Mouse (Mus musculus) urinary bladder, postnatal 36 days (tissue): ENCODE results near the gene 4930451I11Rik.

Experiments used
- DNase-seq, 2 experiments: peaks; one replicate each; pipeline ENCODE4 v3.0.0; 2022; ENCODE audit warnings: low spot score in 2 of 2, mixed read lengths in 1 of 2

Gene 4930451I11Rik

DNA sequence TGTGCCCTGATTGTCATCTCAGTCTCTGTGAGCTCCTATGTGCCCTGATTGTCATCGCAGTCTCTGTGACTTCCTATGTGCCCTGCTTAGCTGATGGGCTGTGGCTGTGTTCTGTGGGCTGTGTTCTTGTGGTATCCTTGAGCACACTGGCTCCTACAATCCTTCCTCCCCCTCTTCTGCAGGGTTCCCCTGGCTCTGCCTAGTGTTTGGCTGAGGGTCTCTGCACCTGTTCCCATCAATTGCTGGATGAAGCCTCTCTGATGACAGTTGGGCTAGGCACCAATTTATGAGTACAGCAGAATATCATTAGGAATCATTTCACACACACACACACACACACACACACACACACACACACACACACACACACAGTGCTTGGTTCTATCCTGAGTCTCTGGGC is 1.9 kb upstream of the 4930451I11Rik start:
- no peak for DNase-seq

GRCm38 (mm10) chr7:126832036-126832598 is 678 bp upstream of the 4930451I11Rik start:
- DNase-seq = peak; percentile 55 to 57

DNA sequence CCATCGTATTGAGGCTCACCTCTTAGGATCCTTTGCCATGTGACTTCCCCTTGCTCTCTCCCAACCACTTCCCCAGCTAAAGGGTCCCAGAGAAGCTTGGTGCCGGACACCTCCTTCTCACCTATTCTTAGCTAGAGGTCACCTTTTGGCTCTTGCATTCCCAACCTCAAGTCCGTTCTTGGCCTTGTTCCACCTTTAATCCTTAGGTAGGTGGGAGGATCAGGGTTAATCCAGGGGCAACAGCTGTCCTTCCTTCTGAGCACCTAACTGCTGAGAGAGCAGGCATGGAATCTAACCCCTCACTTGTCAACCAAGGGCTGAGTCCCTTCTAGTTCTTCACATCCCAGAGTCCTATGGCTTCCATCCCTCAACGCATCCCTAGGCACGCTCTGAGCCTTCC is 5.5 kb downstream of the 4930451I11Rik start:
- DNase-seq = no peak

DNA sequence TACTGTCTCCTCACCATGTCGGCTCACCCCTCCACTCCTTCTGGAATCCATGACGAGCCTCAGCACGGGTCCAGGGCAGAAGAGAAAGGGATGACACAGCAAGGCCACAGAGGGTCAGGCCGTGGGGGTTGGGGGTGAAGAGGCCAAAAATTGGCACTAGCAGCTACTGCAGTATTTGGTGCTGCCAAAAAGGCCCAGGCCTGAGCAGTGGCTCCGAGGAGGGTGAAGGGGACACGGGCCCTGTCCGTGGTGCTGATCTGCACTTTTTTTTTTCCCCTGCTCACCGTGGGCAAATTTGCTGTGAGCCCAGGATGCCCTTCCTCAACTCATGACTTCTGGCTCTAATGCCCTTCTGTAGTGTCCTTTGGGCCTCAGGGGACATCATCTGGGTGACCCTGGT is 6.0 kb downstream of the 4930451I11Rik start:
- no peak for DNase-seq

DNA sequence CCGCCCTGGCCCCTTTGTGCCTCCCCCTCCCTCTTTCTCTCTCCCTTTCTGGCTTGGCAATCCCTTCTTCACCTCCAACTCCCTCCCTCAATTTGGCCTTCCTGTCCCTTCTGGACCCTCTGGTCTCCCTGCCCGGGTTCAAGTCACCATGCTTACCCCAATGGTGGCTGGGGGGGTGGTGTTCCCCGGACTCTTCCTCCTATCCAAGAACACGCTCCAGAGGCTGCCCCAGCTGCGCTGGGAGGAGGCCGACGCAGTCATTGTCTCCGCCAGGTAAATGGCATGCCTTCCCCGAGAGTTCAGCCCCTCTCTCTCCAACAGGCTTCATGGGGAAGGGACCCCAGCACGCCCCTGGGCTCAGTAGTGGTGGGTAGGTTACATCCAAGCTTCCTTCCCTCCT is 7.5 kb downstream of the 4930451I11Rik start:
- DNase-seq = no peak

DNA sequence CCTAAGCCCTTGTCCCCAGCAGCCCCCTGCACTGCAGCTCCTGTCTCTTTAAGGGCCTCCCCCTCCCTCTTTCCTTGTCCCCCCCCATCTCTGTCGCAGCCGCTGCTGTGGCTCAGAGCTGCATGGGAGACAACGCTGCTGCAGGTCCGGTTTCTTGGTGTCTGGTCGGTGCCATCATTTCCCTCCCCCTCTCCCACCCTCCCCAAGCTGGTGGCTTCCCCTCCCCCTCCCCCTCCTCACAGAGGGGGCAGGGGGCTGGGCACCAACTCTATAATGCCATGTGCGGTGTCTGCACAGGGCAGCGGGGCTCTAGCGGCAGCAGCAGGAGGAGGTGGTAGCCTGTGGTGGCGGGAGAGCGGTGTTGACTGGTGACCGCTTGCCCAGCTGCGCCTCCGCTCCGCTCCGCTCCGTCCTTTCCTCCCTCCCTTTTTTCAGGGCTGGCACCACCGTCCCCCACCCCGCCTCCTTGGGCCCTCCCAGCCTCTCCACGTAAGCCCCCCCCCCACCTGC is 8.2 kb downstream of the 4930451I11Rik start:
- no peak for DNase-seq

GRCm38 (mm10) chr7:126822741-126823140 is 8.7 kb downstream of the 4930451I11Rik start:
- DNase-seq = no peak

DNA sequence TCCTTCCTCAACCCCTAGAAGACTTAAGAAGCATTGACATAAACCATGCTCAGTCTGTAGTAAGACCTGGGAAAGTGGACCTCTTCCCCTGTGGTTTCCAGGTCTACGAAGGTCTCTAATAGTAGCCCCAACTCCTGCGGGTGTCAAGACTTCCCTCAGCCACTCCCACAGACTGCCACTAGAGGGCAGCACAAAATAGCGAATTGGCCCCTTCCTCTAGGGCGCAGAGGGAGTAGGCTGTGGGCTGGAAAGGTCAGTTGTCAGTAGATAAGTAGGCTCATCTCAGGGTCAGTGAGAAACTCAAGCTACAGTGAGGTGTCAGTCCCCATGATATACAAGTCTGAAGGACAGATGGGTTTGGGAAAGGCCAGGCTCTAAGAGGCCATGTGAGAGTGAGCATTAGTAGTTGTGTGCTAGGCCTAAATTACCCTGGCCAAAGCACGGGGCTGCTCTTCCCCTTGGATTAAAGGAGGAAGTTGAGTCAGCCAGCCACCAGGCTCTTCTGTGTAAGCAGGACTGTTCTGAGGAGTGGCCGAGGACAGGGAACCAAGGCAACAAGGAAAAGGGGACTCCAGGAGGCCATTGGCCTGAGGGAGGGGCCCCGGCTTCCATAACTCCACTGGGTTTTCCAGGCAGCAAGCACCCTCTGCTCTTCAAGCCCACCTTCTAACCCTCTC is 9.5 kb downstream of the 4930451I11Rik start:
- peak; percentile 67 to 76 for DNase-seq

DNA sequence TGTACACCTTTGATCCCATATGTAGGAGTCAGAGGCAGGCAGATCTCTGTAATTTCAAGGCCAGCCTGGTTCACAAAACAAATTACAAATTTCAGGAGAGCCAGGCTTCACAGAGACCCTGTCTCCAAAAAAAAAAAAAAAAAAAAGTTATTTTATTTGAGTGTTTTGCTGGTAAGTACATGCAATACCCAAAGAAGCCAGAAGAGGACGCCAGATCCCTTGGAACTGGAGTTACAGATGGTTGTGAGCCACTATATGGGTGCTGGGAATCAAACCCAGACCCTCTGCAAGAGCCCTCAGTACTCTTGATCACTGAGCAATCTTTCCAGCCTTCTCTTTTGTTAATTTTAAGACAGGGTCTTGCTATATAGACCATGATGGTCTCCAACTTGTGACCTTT is 12.6 kb downstream of the 4930451I11Rik start:
- DNase-seq = no peak

DNA sequence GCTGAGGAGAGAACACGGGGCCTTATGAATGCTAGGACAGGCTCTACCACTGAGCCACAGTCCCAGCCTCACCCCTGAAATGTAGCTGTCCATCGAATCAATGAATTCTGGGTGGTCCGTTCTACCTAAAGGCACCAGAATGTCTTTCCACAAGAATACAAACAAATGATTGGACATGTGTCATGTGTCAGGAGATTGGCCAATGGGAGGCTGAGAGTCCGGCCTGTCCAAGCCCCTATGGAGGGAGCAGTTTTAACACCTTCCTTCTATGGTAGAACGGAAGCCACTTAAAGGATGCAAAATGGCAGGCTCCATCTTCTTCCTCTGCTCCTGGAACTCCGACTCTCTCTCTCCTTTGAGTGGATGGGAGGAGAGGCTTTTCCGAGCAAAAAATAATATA is 13.8 kb downstream of the 4930451I11Rik start:
- DNase-seq = no peak

GRCm38 (mm10) chr7:126816494-126816893 is 14.9 kb downstream of the 4930451I11Rik start:
- DNase-seq = no peak

- no peak for DNase-seq
Measured at GRCm38 (mm10) chr7:126815726-126816222, 15.7 kb downstream of the 4930451I11Rik start.

- DNase-seq = no peak
Measured at GRCm38 (mm10) chr7:126809723-126810369, 21.6 kb downstream of the 4930451I11Rik start.

DNA sequence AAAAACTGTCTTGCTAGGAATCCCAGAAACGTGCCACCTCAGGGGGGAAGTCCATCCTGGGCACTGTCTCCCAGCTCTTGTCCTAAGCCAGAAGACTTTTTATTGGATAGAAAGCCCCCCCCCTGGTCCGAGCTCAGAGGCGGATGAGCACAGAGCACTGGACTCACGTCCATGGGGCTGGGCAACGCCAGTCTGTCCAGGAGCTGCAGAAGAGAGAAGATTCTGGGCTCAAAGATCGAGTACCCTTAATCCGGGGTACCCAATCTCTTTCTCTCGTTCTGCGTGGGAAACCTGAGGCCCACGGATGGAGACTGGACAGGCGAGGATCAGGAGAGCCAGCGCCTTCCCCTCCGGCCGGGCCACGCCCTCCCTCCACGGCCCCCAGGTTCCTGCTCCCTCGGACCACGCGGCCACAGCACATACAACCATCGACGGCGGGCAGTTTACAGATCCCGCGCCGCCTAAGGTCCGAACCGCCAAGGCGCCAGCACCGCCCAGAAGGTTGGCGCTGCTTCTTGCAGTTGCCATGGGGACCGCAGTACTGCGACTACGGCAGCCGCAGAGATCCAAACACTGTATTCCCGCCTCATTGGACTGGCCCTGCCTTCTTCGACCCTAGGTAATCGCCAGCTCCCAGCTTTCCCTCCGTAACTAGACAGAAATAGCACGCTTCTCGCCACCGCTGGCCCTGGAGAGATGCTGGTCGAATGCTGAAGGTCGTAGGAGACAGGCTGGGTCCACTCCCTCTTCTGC is 22.6 kb downstream of the 4930451I11Rik start:
- peak; percentile 82 to 90 for DNase-seq

DNA sequence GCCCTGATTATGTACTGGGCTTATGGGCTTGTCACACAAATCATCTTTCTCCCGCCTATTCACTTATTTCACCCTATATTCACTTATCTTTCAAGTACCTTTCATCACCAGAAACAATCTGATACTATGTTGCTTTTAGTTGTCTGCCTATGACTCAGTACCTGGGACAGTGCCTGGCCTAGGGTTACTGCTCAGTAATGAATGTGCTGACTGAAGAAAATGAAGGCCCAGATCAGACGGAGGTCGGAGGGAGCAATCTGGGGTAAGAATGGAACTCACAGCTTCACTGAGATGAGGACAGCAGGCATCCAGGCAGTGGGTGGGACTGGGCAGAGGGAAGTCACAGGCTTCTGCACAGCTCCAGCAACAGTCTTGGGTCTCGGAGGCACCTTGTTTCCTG is 24.0 kb downstream of the 4930451I11Rik start:
- no peak for DNase-seq

DNA sequence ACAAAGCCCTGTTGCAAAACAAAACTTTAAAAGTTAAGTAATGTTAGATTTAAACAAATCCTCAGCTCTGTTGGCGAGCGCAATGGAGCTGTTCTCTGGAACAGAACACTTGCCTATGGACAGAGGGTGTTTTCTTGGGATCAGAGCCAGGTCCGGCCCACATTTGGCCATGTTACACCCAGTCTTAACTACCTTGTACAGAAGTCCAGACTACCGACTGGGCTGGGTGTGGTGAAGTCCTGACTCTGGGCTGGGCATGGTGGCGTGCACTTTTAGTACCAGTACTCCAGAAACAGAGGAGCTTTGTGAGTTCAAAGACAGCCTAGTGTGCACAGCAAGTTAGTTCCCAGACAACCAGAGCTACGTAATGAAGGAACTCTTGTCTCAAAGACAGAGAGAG is 24.5 kb downstream of the 4930451I11Rik start:
- DNase-seq = peak in 1 of 2 experiments; percentile 44

GRCm38 (mm10) chr7:126803751-126804150 is 27.7 kb downstream of the 4930451I11Rik start:
- no peak for DNase-seq

DNA sequence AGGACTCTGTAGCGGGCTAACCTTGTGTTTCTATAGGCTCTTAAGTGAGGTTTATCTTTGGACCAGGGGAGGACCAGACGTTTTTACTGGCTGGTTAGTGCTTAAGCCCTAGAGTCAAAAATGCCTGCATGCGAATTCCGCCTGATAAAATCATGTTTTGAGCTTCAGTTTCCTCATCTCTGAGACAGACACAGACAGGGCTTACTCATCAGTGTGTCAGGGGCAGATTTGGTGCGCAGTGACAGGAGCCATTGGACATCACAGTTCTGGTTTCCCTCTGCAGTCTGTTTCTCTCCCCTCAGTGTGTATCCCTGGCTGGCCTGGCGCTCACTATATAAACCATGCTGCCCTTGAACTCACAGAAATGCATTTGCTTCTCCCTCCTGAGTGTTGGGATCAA is 28.3 kb downstream of the 4930451I11Rik start:
- DNase-seq = no peak

DNA sequence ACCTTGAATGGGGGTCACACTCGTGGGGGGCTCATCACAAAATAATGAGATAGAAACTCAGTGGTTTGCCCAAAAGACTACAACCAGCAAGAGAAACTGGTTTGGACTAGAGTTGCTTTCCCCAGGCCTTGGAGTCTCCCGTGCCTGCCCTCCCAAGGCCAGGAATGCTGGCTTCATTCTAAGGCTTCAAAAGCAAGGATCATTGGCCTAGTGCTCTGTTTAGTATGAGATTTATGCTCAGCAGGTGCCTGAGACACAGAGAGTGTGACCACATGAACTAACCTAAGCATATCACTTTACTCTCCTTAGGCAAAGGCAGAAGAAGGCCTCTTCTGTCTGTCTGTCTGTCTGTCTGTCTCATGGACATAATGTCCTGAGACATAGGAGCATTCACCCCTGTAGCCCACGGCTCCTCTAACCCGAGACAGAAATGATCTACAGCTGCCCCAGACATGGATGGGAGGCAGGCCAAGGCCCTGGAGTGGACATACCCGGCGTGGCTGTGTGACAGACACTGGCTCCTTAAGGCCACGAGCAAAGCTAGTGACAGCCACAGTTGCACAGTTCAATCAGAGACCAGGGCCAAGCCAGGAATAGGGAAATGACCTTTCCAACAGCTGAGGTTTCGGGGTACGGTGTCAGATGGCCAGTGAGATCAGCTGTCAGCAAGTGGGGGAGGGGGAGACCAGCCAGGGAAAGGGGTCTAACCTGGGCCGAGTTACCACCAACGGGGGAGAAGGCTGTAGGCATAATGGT is 29.1 kb downstream of the 4930451I11Rik start:
- DNase-seq = no peak

- DNase-seq = no peak
Measured at GRCm38 (mm10) chr7:126801057-126801422, 30.4 kb downstream of the 4930451I11Rik start.
